Mouse (Mus musculus) gastrocnemius, postnatal 4 days (tissue): ENCODE data around the gene Nup133. TPM values are rescaled to one million over a fixed set of nuclear protein-coding genes. Genes with fewer than 3 reads are reported as not detected.

Experiments
- DNase-seq, 2 experiments: peaks; one replicate each; pipeline ENCODE4 v3.0.0; 2021 to 2022; ENCODE audit warnings: low spot score in 2 of 2, mixed read lengths in 2 of 2
- total RNA-seq, 2 experiments: library from RNA; stranded (reverse); gene quantifications; 2 replicates each; pipeline ENCODE4 v1.2.3; 2021

Nup133 gene
- total RNA-seq, 2 experiments from 2014 or later: 17.1 to 19.7 TPM

GRCm38 (mm10) chr8:123954246-123954645 lies 5.2 kb upstream of the Nup133 start:
- no peak for DNase-seq

DNA sequence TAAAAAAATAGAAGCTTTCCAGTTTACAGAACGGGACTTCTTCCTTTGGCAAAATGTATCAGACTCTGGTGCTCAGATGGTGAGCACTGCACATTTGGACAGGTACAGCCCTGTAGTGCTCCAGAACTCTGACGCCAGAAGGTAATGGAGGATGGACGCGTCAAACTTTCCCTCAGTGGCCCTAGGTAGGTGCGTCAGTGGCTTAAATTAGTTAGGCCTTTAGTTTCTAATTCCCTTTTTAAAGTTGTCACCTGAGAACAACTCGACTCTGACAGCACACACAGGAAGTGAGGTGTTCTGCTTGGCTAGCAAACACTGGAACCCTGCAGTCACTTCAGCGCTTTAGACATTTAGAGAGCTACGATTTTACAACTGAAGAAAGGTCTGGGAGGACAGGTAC lies 4.6 kb upstream of the Nup133 start:
- DNase-seq: no peak

GRCm38 (mm10) chr8:123950077-123950802 lies 1.2 kb upstream of the Nup133 start:
- peak in 1 of 2 experiments; percentile 37 for DNase-seq

DNA sequence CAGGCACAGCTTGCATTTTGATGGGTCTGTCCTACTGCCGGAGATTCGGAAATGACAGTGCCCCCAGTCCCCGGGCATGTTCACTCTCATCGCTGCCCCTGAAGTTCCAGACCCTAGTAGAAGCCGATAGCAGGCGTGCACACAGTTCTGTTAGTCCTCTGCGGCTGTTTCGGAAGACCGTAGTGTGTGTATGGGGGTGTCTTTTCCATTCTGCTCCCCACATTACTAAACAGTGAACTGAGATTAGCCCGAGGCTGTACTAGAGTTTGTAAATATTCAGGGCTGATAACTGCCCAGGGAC lies 571 bp upstream of the Nup133 start:
- DNase-seq: no peak

GRCm38 (mm10) chr8:123929026-123929425 lies 20.0 kb downstream of the Nup133 start:
- no peak for DNase-seq

DNA sequence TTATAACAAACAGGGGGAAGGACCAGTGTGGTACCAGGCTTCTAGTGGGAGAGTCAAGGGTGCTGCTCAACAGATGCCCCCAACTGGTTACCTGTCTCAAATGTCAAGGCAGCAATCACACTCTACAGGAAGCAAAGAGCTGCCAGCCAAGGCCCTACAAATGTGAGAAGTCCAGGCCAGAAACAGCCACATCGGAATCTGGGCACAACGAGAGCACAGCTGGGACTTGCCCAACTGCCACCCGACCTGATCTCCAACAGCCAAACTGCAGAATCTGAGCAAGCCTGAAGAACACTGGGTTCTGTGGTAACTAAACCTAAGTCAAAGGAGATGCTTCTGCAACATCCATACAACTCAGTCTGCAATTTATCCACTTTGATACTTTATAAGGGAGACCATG lies 23.4 kb downstream of the Nup133 start:
- DNase-seq: no peak

GRCm38 (mm10) chr8:123924719-123925118 lies 24.3 kb downstream of the Nup133 start:
- peak; percentile 45 to 73 for DNase-seq

- no peak for DNase-seq
Observed at GRCm38 (mm10) chr8:123914635-123915034, 34.4 kb downstream of the Nup133 start.

- DNase-seq: no peak
Observed at GRCm38 (mm10) chr8:123912265-123912664, 36.8 kb downstream of the Nup133 start.

DNA sequence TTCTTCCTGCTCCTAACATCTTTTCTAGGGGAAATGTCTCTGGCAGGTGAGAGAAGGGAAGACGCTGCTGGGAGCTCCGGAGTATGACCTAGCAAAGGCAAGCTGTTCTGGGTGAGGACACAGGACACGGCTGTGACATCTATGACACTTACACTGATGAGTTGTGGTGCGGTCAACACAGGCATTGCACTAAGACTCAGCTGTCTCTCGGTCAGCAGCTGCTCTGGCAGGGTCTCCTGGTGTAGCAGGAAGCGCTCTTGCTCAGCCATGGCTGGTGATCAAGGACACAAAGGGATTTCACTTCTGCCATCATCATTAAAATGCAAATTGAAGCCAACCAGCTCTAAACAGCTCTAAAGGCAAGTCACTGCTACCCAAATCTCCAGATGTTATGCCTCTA lies 41.5 kb downstream of the Nup133 start:
- DNase-seq: no peak

- no peak for DNase-seq
Observed at GRCm38 (mm10) chr8:123902653-123903052, 46.4 kb downstream of the Nup133 start.

DNA sequence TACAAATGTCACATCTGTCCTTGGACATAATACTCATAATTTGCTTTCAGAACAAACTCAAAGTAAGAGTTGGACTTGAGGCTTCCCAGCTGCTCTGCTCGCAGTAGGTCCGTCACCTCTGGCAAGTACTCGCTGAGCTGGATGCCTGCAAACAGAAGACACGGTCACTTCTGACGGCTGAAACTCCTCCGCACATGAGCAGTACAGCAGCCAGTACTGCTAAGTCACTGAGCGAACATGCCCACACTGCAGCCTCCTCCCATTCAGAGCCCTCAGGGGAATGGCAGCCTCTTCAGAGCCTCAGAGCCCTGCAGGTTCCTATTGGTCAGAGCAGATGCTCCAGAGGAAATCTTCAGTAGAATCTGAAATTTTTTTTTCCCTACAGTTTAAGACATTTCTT lies 49.7 kb downstream of the Nup133 start:
- no peak for DNase-seq

DNA sequence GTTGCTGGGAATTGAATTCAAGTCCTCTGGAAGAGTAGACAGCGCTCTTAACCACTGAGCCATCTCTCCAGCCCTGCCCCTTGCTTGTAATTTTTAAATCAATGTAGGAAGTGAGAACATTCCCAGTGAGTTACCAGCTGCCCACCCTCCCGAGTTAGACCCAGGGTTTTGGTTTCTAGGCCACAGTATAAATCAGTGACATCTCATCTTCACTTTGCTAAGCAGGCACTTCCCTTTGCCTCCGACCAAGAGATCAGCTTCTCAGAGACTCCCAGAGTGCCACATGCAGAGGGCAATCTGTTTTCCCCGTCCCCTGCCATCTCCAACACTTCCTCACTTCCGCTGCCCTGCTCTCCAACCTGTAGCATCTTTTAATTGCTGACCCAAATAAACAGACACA lies 50.5 kb downstream of the Nup133 start:
- DNase-seq: no peak

DNA sequence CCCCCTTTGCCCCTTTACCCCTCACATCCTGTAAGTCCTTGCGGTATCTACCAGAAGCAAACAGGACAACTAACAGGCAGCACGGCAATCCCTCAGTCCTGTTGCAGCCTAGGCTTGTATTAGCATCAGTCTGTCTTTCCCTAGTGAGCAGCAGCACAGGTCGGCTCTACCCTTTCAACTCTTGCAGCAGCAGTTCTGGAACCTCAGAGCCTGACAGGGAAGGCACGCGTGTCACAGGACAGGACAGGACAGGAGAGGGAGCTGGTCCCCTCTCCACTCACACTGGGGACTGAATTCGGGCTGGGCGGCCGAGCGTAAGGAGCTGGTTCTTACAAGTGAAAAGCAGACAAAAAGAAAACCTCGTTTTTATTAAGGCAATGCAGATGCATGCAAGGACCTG lies 52.3 kb downstream of the Nup133 start:
- no peak for DNase-seq

- no peak for DNase-seq
Observed at GRCm38 (mm10) chr8:123896366-123896761, 52.7 kb downstream of the Nup133 start.

- no peak for DNase-seq
Observed at GRCm38 (mm10) chr8:123895680-123896365, 53.2 kb downstream of the Nup133 start.

- peak in 1 of 2 experiments; percentile 33 for DNase-seq
Observed at GRCm38 (mm10) chr8:123895230-123895629, 53.8 kb downstream of the Nup133 start.

- peak in 1 of 2 experiments; percentile 58 for DNase-seq
Observed at GRCm38 (mm10) chr8:123894502-123895097, 54.5 kb downstream of the Nup133 start, which contains the start of gene Acta1. Acta1 (minus strand) TSS chr8:123894751.

DNA sequence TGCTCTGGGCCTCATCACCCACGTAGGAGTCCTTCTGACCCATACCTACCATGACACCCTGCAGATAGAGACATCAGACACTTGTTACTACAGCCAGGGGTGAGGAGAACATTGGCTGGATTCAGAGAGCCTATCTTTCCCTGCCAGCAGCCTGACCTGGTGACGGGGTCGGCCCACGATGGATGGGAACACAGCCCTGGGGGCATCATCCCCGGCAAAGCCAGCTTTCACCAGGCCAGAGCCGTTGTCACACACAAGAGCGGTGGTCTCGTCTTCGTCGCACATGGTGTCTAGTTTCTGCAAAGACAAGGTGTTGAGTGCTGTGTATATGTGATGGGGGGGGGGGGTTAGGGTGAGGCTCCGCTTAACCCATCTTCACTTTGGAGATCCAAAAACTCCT lies 55.7 kb downstream of the Nup133 start:
- DNase-seq: no peak

DNA sequence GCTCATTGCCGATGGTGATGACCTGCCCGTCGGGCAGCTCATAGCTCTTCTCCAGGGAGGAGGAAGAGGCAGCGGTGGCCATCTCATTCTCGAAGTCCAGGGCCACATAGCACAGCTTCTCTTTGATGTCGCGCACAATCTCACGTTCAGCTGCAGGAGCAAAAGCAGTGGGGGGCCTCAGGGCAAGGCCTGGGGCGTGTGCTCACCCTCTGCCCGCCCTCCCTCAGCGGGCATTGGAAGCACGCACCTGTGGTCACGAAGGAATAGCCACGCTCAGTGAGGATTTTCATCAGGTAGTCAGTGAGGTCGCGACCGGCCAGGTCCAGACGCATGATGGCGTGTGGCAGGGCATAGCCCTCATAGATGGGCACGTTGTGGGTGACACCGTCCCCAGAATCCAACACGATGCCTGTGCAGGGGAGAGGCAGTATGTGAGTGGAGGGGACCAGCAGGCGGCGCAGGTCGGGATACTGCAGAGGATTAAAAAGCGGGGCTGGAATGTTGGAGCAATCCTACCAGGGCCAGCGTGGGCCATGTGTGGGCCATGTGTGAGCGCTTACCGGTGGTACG lies 56.4 kb downstream of the Nup133 start:
- no peak for DNase-seq

DNA sequence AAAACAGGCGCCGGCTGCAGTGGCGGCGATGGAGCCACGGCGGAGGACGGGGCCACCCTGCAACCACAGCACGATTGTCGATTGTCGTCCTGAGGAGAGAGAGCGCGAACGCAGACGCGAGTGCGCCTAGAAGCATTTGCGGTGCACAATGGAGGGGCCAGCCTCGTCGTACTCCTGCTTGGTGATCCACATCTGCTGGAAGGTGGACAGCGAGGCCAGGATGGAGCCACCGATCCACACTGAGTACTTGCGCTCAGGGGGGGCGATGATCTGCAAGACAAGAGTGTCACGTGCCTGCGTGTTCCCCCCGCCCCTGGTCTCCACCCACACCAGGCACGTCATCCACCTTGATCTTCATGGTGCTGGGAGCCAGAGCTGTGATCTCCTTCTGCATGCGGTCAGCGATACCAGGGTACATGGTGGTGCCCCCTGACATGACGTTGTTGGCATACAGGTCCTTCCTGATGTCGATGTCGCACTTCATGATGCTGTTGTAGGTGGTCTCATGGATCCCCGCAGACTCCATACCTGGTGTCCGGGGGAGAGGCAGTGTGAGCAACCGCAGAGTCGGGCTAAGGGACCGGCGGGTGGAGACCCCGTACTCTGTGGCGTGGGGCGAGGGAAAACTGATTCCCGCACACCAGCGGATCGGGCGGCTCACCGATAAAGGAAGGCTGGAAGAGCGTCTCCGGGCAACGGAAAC lies 57.0 kb downstream of the Nup133 start:
- no peak for DNase-seq
